Mouse (Mus musculus) kidney, adult 2 months (tissue): Measurements from ENCODE around the gene Wars2. TPM values are rescaled to one million over a fixed set of nuclear protein-coding genes. Genes with fewer than 3 reads are reported as not detected.

Experiments
- DNase-seq: peaks from one replicate; pipeline ENCODE4 v3.0.0; 2021
- H3K27ac ChIP-seq: fragments of 200-500 bp; 2 replicates; pipeline ENCODE4 v1.5.1; 2012; ENCODE audit warnings: low read depth, low read length, control low read depth, inconsistent platforms; ENCODE audit not compliant: insufficient read depth
- H3K27me3 ChIP-seq: fragments of 200-500 bp; replicated peaks from 2 replicates; pipeline ENCODE4 v1.6.1; 2012; ENCODE audit warnings: mild to moderate bottlenecking, moderate library complexity, low read length, inconsistent platforms; ENCODE audit not compliant: control insufficient read depth, insufficient read depth
- H3K36me3 ChIP-seq: fragments of 200-500 bp; 2 replicates; pipeline ENCODE4 v1.6.1; 2012; ENCODE audit warnings: mild to moderate bottlenecking, moderate library complexity, low read length, inconsistent platforms; ENCODE audit not compliant: control insufficient read depth, insufficient read depth
- H3K4me1 ChIP-seq: fragments of 200-500 bp; 2 replicates; pipeline ENCODE4 v1.6.1; 2011; ENCODE audit warnings: low read length; ENCODE audit not compliant: control insufficient read depth, insufficient read depth
- H3K4me3 ChIP-seq: fragments of 200-500 bp; 2 replicates; pipeline ENCODE4 v1.5.1; 2011; ENCODE audit warnings: mild to moderate bottlenecking, low read depth, low read length, control low read depth; ENCODE audit not compliant: insufficient read depth
- CTCF ChIP-seq: fragments of 200-500 bp; conservative IDR thresholded peaks from 2 replicates; pipeline ENCODE4 v1.5.1; 2011; ENCODE audit warnings: low read depth, mild to moderate bottlenecking, control low read depth, low read length, moderate library complexity, mixed read lengths; ENCODE audit not compliant: insufficient read depth, insufficient read length
- POLR2A ChIP-seq: fragments of 200-500 bp; IDR thresholded peaks from one replicate; pipeline ENCODE4 v1.6.1; 2011; ENCODE audit warnings: low read depth, low read length, control low read depth
- WGBS: fragments of 180-500 bp; shearing (Covaris S2); methylation state at CpG from one replicate; pipeline ENCODE4 v1.1.7; 2018; 5-methylcytosine and 5-hydroxymethylcytosine counted together
- polyA plus RNA-seq: library from polyadenylated mRNA; depleted of rRNA; stranded (reverse); fragments of >200 nt; gene quantifications from 2 replicates; pipeline ENCODE4 v1.2.3, GENCODE M21; 2012

Wars2 gene
- polyA plus RNA-seq, 1 experiment = 8.4 TPM

DNA sequence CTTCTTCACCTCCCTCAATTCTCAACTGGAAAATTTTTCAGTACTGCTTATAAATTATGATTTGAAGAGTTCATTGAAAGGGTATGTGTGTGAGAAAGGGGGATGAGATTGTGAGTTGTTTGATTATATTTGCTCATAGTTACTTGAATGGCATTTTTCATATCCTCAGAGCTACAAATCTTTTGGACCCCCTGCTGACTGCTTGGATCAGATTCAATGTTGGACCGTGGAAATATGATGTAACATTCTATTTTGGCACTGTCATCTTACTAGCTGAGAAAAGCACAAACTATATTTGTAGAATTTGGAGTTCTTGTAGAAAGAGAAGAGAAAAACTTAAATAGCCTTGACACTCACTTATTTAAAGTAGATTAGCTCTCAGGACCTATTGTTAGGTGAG lies 43.5 kb downstream of the Wars2 start:
- H3K4me1 ChIP-seq = no peaks in the 10 kb centered on the region
- no peaks in the 10 kb centered on the region for H3K27me3 ChIP-seq
- no peaks in the 10 kb centered on the region for H3K36me3 ChIP-seq
- TF ChIP-seq CTCF (no peak), POLR2A (no peak)
- DNase-seq = no peak
- H3K27ac ChIP-seq = no peak overlapping the region
- WGBS = 48% methylated on average over 1 of the region's 1 CpGs
- no peak overlapping the region for H3K4me3 ChIP-seq

- H3K27me3 ChIP-seq = no peaks in the 10 kb centered on the region
- no peak for DNase-seq
- H3K4me3 ChIP-seq = no peak overlapping the region
- WGBS = 82% methylated on average over 1 of the region's 1 CpGs
- H3K36me3 ChIP-seq = no peaks in the 10 kb centered on the region
- no peak for TF ChIP-seq POLR2A
- TF ChIP-seq CTCF = no peak
- H3K27ac ChIP-seq = no peak overlapping the region
- H3K4me1 ChIP-seq = no peaks in the 10 kb centered on the region
Measured at GRCm38 (mm10) chr3:99188097-99188496, 47.2 kb downstream of the Wars2 start.

DNA sequence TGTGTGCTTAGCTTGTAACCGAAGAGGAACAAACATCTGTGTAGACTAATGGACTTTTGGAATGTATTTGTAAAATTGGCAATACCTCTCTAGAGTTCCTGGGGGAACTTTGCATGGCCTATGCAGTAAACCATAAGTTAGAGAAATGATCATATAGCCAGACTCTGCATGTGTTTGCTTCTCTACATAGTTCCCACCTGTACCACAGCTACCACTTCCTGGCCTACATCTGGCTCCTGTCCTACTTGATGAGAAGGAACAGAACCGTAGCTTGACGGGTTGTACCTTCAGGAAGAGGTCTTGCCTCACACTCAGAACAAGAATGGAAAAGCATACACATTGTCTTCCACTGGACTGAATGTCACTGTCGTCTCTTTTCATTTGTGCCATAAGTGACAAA lies 52.7 kb downstream of the Wars2 start:
- Histone ChIP-seq H3K27ac (no peak overlapping the region), H3K36me3 (no peaks in the 10 kb centered on the region), H3K27me3 (no peaks in the 10 kb centered on the region), H3K4me3 (no peak overlapping the region), H3K4me1 (no peaks in the 10 kb centered on the region)
- no peak for DNase-seq
- TF ChIP-seq CTCF (no peak), POLR2A (no peak)
- 86% methylated on average over 4 of the region's 4 CpGs for WGBS

- TF ChIP-seq POLR2A (no peak), CTCF (no peak)
- Histone ChIP-seq H3K36me3 (no peaks in the 10 kb centered on the region), H3K27me3 (no peaks in the 10 kb centered on the region), H3K27ac (no peak overlapping the region), H3K4me3 (no peak overlapping the region), H3K4me1 (no peaks in the 10 kb centered on the region)
- DNase-seq = no peak
Measured at GRCm38 (mm10) chr3:99203331-99203730, 62.5 kb downstream of the Wars2 start.

DNA sequence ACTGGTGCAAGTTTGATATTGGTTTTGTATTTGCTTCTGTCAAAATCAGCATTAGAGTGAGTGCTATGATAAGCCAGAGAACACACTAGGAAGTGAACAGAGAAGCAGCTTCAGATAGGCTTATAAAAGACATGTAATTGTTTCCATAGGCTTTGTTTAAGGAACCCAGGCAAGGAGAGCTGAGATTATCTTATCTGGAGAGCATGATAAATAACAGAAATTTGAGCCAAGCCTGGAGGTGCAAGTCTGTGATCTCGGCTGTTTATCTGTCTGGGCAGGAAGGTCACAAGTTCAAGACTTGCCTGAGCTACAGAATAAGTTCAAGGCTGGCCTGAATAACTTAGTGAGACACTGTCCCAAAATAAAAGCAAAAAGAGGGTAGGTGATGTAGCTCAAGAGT lies 67.5 kb downstream of the Wars2 start:
- 63% methylated on average over 1 of the region's 1 CpGs for WGBS
- Histone ChIP-seq H3K27me3 (no peaks in the 10 kb centered on the region), H3K4me1 (no peaks in the 10 kb centered on the region), H3K4me3 (no peak overlapping the region), H3K27ac (no peak overlapping the region), H3K36me3 (no peaks in the 10 kb centered on the region)
- no peak for TF ChIP-seq CTCF
- TF ChIP-seq POLR2A = no peak
- DNase-seq = no peak

GRCm38 (mm10) chr3:99211105-99211698 lies 70.3 kb downstream of the Wars2 start:
- TF ChIP-seq CTCF = no peak
- TF ChIP-seq POLR2A = no peak
- no peaks in the 10 kb centered on the region for H3K4me1 ChIP-seq
- H3K27me3 ChIP-seq = no peaks in the 10 kb centered on the region
- H3K36me3 ChIP-seq = peaks cover 1% of the 10 kb centered on the region; the same call in 1 of the 2 replicates
- H3K27ac ChIP-seq = no peak overlapping the region
- WGBS = 56% methylated on average over 14 of the region's 14 CpGs
- no peak overlapping the region for H3K4me3 ChIP-seq
- DNase-seq = no peak

- no peak overlapping the region for H3K27ac ChIP-seq
- DNase-seq = no peak
- WGBS = 82% methylated on average over 2 of the region's 2 CpGs
- H3K27me3 ChIP-seq = no peaks in the 10 kb centered on the region; the same call in 1 of the 2 replicates
- H3K36me3 ChIP-seq = no peaks in the 10 kb centered on the region
- no peak overlapping the region for H3K4me3 ChIP-seq
- TF ChIP-seq CTCF (no peak), POLR2A (no peak)
- H3K4me1 ChIP-seq = no peaks in the 10 kb centered on the region
Measured at GRCm38 (mm10) chr3:99227807-99228206, 86.9 kb downstream of the Wars2 start.
